10 mouse cellular contexts compared by ENCODE assay signal in genomic region chr4:59821516-59821915, GRCm38 (mm10).
"Had no signal": no experiment of that assay in that cellular context is flagged by ENCODE, and none has a peak within 500 bp of the region (broad histone marks: within the 10 kb centered on the region; RNA-seq: fewer than 3 reads in every experiment).

No protein-coding gene starts in this region.

- H3K4me3 ChIP-seq: megakaryocyte, embryonic 14.5 days; midbrain, embryonic 13.5 days; midbrain, embryonic 15.5 days; neural tube, embryonic 12.5 days had no signal

- H3K27ac ChIP-seq: midbrain, embryonic 13.5 days; midbrain, embryonic 15.5 days; neural tube, embryonic 12.5 days had no signal

- ATAC-seq: midbrain, embryonic 13.5 days; midbrain, embryonic 15.5 days had no signal

- H3K36me3 ChIP-seq: midbrain, embryonic 13.5 days; midbrain, embryonic 15.5 days; neural tube, embryonic 12.5 days had no signal

- H3K4me2 ChIP-seq: lung, embryonic 14.5 days; midbrain, embryonic 11.5 days; midbrain, embryonic 13.5 days; midbrain, embryonic 15.5 days; neural tube, embryonic 12.5 days had no signal

- H3K9me3 ChIP-seq: megakaryocyte, embryonic 14.5 days; midbrain, embryonic 13.5 days; midbrain, embryonic 15.5 days; neural tube, embryonic 12.5 days had no signal

- H3K9ac ChIP-seq: lung, embryonic 14.5 days; midbrain, embryonic 13.5 days; midbrain, embryonic 15.5 days; neural tube, embryonic 12.5 days had no signal

- DNase-seq: lung, postnatal 4 days; right cerebral cortex, postnatal 14 days; thymus, adult 18-20 months; thymus, postnatal 36 days had no signal

- H3K27me3 ChIP-seq: megakaryocyte, embryonic 14.5 days; midbrain, embryonic 13.5 days; midbrain, embryonic 15.5 days; neural tube, embryonic 12.5 days had no signal
